Mouse (Mus musculus): ENCODE measurements at regions not wholly inside any gene's neighbourhood (a gene's known extent, or its start where the extent isn't known, plus 50 kb on each side); places are given as distances from the start of the nearest gene placed in this dataset.

GRCm38 (mm10) chr4:137104447-137105044 lies 55.9 kb upstream of the Zbtb40 start:
- DNase-seq (ENCODE audit: low read depth in 1 of 2, low spot score in 2 of 2), result no peak

GRCm38 (mm10) chr4:137101169-137101568 lies 52.6 kb upstream of the Zbtb40 start:
- DNase-seq (ENCODE audit: low read depth in 1 of 2, low spot score in 2 of 2), result no peak

GRCm38 (mm10) chr4:137100756-137101155 lies 52.2 kb upstream of the Zbtb40 start:
- no peak for DNase-seq (ENCODE audit: low read depth in 1 of 2, low spot score in 2 of 2)

Data from monocyte, adult 2 months (primary cell).